8 mouse cellular contexts compared by ENCODE assay signal in genomic region chr3:144753120-144753519, GRCm38 (mm10). TPM values are rescaled to one million over a fixed set of nuclear protein-coding genes. Genes with fewer than 3 reads are reported as not detected.
DNase-seq lines count a peak whose midpoint lies in the region; ATAC-seq and TF ChIP-seq lines count a peak whose summit lies in the region.

No protein-coding gene starts in this region.

- no peak overlapping the region for H3K4me2 ChIP-seq in midbrain, postnatal 0 days (ENCODE audit: low read depth, low read length, poor library complexity, severe bottlenecking)
- H3K4me2 ChIP-seq in midbrain, embryonic 15.5 days: no peak overlapping the region

- H3K9ac ChIP-seq in midbrain, postnatal 0 days (replicated peaks; ENCODE audit: low read length, poor library complexity, severe bottlenecking): no peak overlapping the region
- H3K9ac ChIP-seq in midbrain, embryonic 15.5 days: no peak overlapping the region

- no peaks in the 10 kb centered on the region for H3K9me3 ChIP-seq in midbrain, postnatal 0 days (ENCODE audit: low read length)
- no peaks in the 10 kb centered on the region for H3K9me3 ChIP-seq in midbrain, embryonic 15.5 days

- no peaks in the 10 kb centered on the region for H3K36me3 ChIP-seq in midbrain, postnatal 0 days (ENCODE audit: insufficient read depth, low read length)
- H3K36me3 ChIP-seq in midbrain, embryonic 15.5 days (replicated peaks): no peaks in the 10 kb centered on the region

- peak; percentile 24 to 30 for DNase-seq in adrenal gland, adult 18-20 months (ENCODE audit: low spot score in 2 of 2)
- no peak for DNase-seq in adrenal gland, postnatal 4 days (ENCODE audit: low spot score in 2 of 2)
- DNase-seq in midbrain, postnatal 0 days (ENCODE audit: low spot score): no peak
- DNase-seq in embryo, embryonic 11 days: peak; percentile 32
- peak; percentile 19 for DNase-seq in lung, postnatal 25 days (ENCODE audit: low spot score)
- DNase-seq in right cerebral cortex, adult 2 months (ENCODE audit: low spot score in 2 of 2): no peak
- DNase-seq in right cerebral cortex, postnatal 14 days: no peak

- H3K4me1 ChIP-seq in midbrain, postnatal 0 days (ENCODE audit: insufficient read depth, low read length): no peaks in the 10 kb centered on the region
- H3K4me1 ChIP-seq in midbrain, embryonic 15.5 days: no peaks in the 10 kb centered on the region

- no peak for ATAC-seq in midbrain, postnatal 0 days (ENCODE audit: low FRiP score)
- ATAC-seq in midbrain, embryonic 15.5 days (replicated peaks): no peak

- no peak overlapping the region for H3K27ac ChIP-seq in midbrain, postnatal 0 days (ENCODE audit: low read depth, low read length)
- no peak overlapping the region for H3K27ac ChIP-seq in midbrain, embryonic 15.5 days

- 0% methylated on average over 2 of the region's 2 CpGs for WGBS in midbrain, postnatal 0 days
- WGBS in midbrain, embryonic 15.5 days: 2% methylated on average over 2 of the region's 2 CpGs

- TF ChIP-seq CTCF in midbrain, postnatal 0 days (IDR thresholded peaks at IDR 0.05): peak; percentile 42

- no peak overlapping the region for H3K4me3 ChIP-seq in midbrain, postnatal 0 days (ENCODE audit: low read depth, low read length)
- H3K4me3 ChIP-seq in midbrain, embryonic 15.5 days: no peak overlapping the region

- H3K27me3 ChIP-seq in midbrain, postnatal 0 days (ENCODE audit: insufficient read depth, low read length): no peaks in the 10 kb centered on the region
- no peaks in the 10 kb centered on the region for H3K27me3 ChIP-seq in midbrain, embryonic 15.5 days (replicated peaks)

RNA-seq across cellular contexts. Expression of gene Clca3a1, which starts 7.7 kb away (rescaled TPM):
- total RNA-seq in adrenal gland, adult 18-20 months (2021): 1 to 10 TPM in 1 of 2 experiments, under 1 TPM in 1; 0.77 to 2.4 TPM
- 10 to 100 TPM; 27.0 to 27.6 TPM for total RNA-seq in adrenal gland, postnatal 4 days (2021)
- 0.27 and 0.52 TPM in 2 replicates for total RNA-seq in midbrain, postnatal 0 days (2014; rRNA removed)
- 1.0 and 1.4 TPM in 2 replicates for polyA plus RNA-seq in midbrain, postnatal 0 days (2015; fragmentation: Nextera tagmentation; extraction: Ambion mirVana)
- 0.50 and 0.65 TPM in 2 replicates for polyA plus RNA-seq in midbrain, embryonic 15.5 days (2015; fragmentation: Nextera tagmentation; extraction: Ambion mirVana)

RNA-seq across cellular contexts. Expression of gene Sh3glb1, which starts 33.0 kb away (rescaled TPM):
- 100 to 1,000 TPM; 162 to 278 TPM for total RNA-seq in adrenal gland, adult 18-20 months (2021)
- 100 to 1,000 TPM; 125 to 127 TPM for total RNA-seq in adrenal gland, postnatal 4 days (2021)
- total RNA-seq in midbrain, postnatal 0 days (2014; rRNA removed): 96.5 and 111 TPM in 2 replicates
- 109 and 130 TPM in 2 replicates for polyA plus RNA-seq in midbrain, postnatal 0 days (2015; fragmentation: Nextera tagmentation; extraction: Ambion mirVana)
- polyA plus RNA-seq in midbrain, embryonic 15.5 days (2015; fragmentation: Nextera tagmentation; extraction: Ambion mirVana): 96.5 and 108 TPM in 2 replicates

Comparison
In these comparisons a context has a peak if more than half of its experiments do, and no peak if none do; other contexts are left out.
1. DNase-seq: peak in adrenal gland, adult 18-20 months (2 of 2), embryo, embryonic 11 days (single experiment) and lung, postnatal 25 days (single experiment); none in adrenal gland, postnatal 4 days (0 of 2), midbrain, postnatal 0 days (single experiment), right cerebral cortex, adult 2 months (0 of 2) and right cerebral cortex, postnatal 14 days (single experiment).
2. RNA of gene Clca3a1, which starts 7.7 kb away (total RNA-seq): 27.0 to 27.6 TPM in adrenal gland, postnatal 4 days; 0.77 to 2.4 TPM in adrenal gland, adult 18-20 months and 0.27 to 0.52 TPM in midbrain, postnatal 0 days; every median in the first group is over 4 times any median in the second.